Mouse (Mus musculus) midbrain, embryonic 11.5 days (tissue): ENCODE data around the gene Ramp2. TPM values are rescaled to one million over a fixed set of nuclear protein-coding genes. Genes with fewer than 3 reads are reported as not detected.

Source experiments
- ATAC-seq: fragments of 200-750 bp; cut with Nextera tagmentation; 2 replicates; pipeline ENCODE4 v1.8.0; 2017; ENCODE audit warnings: moderate TSS enrichment, moderate library complexity; ENCODE audit not compliant: low FRiP score
- DNase-seq: peaks from one replicate; pipeline ENCODE4 v3.0.0; 2015; ENCODE audit warnings: low spot score; ENCODE audit errors: missing footprints
- H3K27ac ChIP-seq: fragments of 300-500 bp; sonication (generic); 2 replicates; pipeline ENCODE4 v1.5.1; 2014; ENCODE audit warnings: low read depth, low read length
- H3K27me3 ChIP-seq: fragments of 300-500 bp; sonication (generic); 2 replicates; pipeline ENCODE4 v1.6.1; 2014; ENCODE audit warnings: mild to moderate bottlenecking, low read length, moderate library complexity, mixed read lengths; ENCODE audit not compliant: control insufficient read depth, insufficient read depth
- H3K36me3 ChIP-seq: fragments of 300-500 bp; sonication (generic); 2 replicates; pipeline ENCODE4 v1.6.1; 2014; ENCODE audit warnings: mild to moderate bottlenecking, low read length, moderate library complexity, mixed read lengths; ENCODE audit not compliant: control insufficient read depth, insufficient read depth
- H3K4me1 ChIP-seq: fragments of 300-500 bp; sonication (generic); 2 replicates; pipeline ENCODE4 v1.6.1; 2014; ENCODE audit warnings: low read length; ENCODE audit not compliant: control insufficient read depth, insufficient read depth
- H3K4me2 ChIP-seq: fragments of 300-500 bp; sonication (generic); 2 replicates; pipeline ENCODE4 v1.6.1; 2014; ENCODE audit warnings: mild to moderate bottlenecking, moderate library complexity
- H3K4me3 ChIP-seq: fragments of 300-500 bp; sonication (generic); 2 replicates; pipeline ENCODE4 v1.5.1; 2014; ENCODE audit warnings: low read depth, low read length
- H3K9ac ChIP-seq: fragments of 300-500 bp; sonication (generic); 2 replicates; pipeline ENCODE4 v1.6.1; 2014; ENCODE audit warnings: low read length
- H3K9me3 ChIP-seq: fragments of 300-500 bp; sonication (generic); 2 replicates; pipeline ENCODE4 v1.6.1; 2016; ENCODE audit warnings: low read length; ENCODE audit not compliant: control insufficient read depth
- WGBS: fragments of 180-500 bp; shearing (Covaris S2); extraction: QIAGEN DNeasy Blood & Tissue Kit; methylation state at CpG from one replicate; pipeline ENCODE4 v1.1.7; 2014; 5-methylcytosine and 5-hydroxymethylcytosine counted together
- polyA plus RNA-seq: library from polyadenylated mRNA; unstranded; fragments of >200 nt; fragmentation: Nextera tagmentation; extraction: Ambion mirVana; gene quantifications from 2 replicates; pipeline ENCODE4 v1.2.1, GENCODE M21; 2014

The Ramp2 gene
- polyA plus RNA-seq, 1 experiment from 2014 or later, result 73.4 TPM

DNA sequence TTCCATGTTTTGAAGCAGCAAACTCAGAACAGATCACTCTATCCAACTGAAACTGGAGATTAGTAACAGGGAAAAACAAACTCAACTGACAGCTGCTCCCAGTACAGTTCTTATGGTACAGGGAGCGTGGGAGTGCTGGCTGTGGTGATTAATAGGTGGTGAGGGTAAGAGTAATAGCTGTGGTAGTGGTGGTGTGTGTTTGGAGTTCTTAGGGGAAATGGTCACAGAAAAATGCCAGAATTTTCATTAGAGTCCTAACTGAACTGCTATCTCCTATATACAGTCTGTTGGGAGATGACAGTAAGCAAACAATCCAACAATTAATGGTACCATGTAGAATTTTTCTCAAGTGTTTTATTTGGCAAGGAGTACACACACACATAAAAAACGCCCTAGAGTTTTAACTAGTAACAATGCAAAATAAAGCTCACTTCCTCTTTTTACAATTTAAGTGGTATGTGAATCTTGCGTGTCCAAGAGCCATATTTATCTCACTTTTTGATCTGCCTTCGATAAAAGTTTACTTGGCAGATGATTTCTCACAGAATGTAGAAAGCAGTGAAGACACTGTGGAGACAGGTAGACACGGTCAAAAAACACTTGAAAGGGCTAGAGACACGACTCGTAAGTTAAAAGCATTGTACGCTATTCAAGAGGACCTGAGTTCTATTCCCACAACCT lies 24.4 kb upstream of the Ramp2 start:
- H3K9me3 ChIP-seq, result no peaks in the 10 kb centered on the region
- no peak overlapping the region for H3K4me3 ChIP-seq
- no peaks in the 10 kb centered on the region for H3K36me3 ChIP-seq
- ATAC-seq (no peak), DNase-seq (no peak)
- no peaks in the 10 kb centered on the region for H3K4me1 ChIP-seq
- H3K4me2 ChIP-seq, result no peak overlapping the region
- H3K27me3 ChIP-seq, result no peaks in the 10 kb centered on the region
- 91% methylated on average over 8 of the region's 8 CpGs for WGBS
- no peak overlapping the region for H3K9ac ChIP-seq
- H3K27ac ChIP-seq, result no peak overlapping the region

DNA sequence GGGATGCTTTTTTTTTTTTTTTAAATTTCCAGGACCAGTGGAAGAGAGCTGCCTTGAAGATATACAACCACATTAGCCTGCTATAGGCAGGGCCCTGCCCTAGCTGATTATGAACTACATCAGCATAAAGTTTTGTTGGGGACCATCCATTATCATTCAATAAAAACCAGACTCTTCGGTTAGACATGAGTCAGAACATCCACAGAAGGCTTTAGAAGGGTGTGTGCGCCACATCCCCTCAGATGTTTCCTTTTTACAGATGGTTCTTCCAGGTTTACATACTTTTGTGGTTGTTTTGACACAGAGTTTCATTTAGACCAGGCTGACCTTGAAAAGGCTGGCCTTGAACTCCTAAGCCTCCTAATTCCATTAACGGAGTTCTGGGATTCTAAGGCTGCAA lies 21.5 kb upstream of the Ramp2 start:
- DNase-seq, result no peak
- Histone ChIP-seq H3K9ac (no peak overlapping the region), H3K27ac (no peak overlapping the region), H3K9me3 (no peaks in the 10 kb centered on the region), H3K36me3 (no peaks in the 10 kb centered on the region), H3K27me3 (no peaks in the 10 kb centered on the region), H3K4me2 (no peak overlapping the region), H3K4me3 (no peak overlapping the region), H3K4me1 (no peaks in the 10 kb centered on the region)
- 90% methylated on average over 3 of the region's 3 CpGs for WGBS
- ATAC-seq, result no peak

DNA sequence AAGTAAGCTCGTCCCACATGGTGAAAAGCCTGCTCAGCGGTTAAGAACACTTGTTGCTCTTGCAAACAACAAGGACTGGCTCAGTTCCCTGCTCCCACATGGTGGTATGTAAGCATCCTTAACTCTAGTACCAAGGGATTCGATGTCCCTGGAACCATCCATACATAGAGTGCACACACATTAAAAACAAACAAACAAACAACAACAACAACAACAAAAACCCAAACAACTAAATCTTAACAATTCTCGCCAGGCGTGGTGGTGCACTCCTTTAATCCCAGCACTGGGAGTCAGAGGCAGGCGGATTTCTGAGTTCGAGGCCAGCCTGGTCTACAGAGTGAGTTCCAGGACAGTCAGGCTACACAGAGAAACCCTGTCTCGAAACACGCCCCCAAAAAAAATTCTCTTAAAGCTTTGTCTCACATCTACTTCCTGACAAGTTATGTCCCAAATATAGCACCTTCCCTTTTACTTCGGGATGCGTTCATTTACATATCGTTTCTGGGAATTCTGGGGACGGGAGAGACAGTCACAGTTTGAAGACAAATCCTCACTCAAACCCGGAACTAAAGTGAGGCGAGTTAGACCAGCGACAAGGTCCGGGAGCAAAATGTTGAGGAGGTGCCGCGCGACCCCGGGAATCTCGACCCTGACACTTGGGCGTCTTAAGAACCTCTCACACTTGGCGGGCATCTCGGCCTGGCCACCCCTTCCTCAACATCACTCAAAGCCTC lies 20.3 kb upstream of the Ramp2 start:
- WGBS, result 19% methylated on average over 25 of the region's 25 CpGs
- H3K4me3 ChIP-seq, result peak overlapping the region; percentile 84

DNA sequence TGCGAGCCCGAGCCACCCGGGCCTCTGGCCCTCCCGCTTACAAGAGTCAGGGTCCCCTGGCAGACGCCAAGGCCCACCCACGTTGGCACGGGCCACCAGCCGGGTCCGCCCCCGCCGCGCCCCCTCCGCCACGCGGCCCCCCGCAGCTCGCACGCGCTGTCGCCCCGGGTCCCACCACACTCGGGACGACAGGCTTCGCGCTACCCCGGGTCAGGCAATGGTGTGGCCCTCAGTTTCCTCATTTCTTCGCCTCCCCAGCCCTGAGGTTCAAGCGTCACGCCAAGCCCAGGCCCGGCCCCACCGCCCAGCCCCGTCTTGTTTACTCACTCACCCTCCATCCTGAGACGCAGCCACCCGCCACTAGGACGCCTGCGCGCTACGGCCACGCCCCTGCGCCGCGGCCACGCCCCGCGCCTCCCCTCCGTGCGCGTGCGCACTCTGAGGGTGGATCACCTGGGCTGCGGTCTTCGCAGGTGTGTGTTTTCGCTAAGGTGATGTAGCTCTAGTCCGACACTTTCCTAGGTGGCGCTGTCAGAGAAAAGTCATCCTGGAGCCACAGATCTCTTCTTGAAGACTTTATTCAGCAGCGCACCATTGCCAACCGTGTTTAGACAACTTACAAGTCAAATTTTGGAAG lies 19.6 kb upstream of the Ramp2 start, which contains the start of gene Ezh1:
TSS of gene Ezh1 (minus strand) at position 399 of the 637 bp plus-strand sequence.
- peak; percentile 94 for ATAC-seq
- peak; percentile 98 for DNase-seq
- no peaks in the 10 kb centered on the region for H3K9me3 ChIP-seq
- no peaks in the 10 kb centered on the region for H3K36me3 ChIP-seq
- H3K4me1 ChIP-seq, result peaks cover 13% of the 10 kb centered on the region
- H3K4me3 ChIP-seq, result peak within 1 kb of the TSS; percentile 84
- H3K27ac ChIP-seq, result no peak within 1 kb of the TSS
- peak within 1 kb of the TSS; percentile 97 for H3K4me2 ChIP-seq
- no peaks in the 10 kb centered on the region for H3K27me3 ChIP-seq
- WGBS, result 1% methylated on average over 56 of the region's 56 CpGs
- H3K9ac ChIP-seq, result peak within 1 kb of the TSS; percentile 74

More for the DNA sequence above, 20.3 kb upstream of the Ramp2 start:
- Histone ChIP-seq H3K4me2 (peak overlapping the region; percentile 97), H3K36me3 (no peaks in the 10 kb centered on the region), H3K9me3 (no peaks in the 10 kb centered on the region), H3K9ac (peak overlapping the region; percentile 74), H3K27ac (no peak overlapping the region), H3K4me1 (peaks cover 7% of the 10 kb centered on the region), H3K27me3 (no peaks in the 10 kb centered on the region)
- ATAC-seq, result no peak
- DNase-seq, result no peak

DNA sequence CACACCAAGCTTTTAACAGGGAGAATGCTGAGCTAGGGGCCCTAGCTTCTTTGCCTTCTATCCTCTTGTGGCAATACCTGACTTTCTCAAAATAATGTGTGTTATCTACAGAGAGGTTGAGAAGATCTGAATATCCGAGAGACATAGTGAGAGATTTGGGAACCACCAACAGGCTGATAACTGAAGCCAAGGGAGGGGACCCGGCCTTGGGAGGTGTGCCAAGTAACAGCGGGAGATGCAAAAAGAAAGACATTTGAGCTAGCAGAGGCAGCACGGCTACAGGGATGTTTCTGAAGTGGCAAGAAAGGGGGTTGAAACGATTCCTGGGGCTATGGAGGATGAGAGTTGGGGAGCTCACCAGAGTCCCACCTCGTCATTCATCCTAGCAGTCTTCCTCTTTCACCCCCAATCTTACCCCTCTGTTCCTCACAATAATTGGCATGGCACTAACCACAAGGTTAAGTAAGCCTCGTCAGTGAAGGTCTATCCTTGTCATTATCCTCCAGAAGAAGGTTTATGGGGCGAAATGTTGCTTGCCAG lies 16.4 kb upstream of the Ramp2 start:
- H3K9ac ChIP-seq, result no peak overlapping the region; the same call in 1 of the 2 replicates
- H3K4me1 ChIP-seq, result peaks cover 19% of the 10 kb centered on the region
- H3K27me3 ChIP-seq, result no peaks in the 10 kb centered on the region
- H3K9me3 ChIP-seq, result no peaks in the 10 kb centered on the region
- ATAC-seq (no peak), DNase-seq (no peak)
- no peaks in the 10 kb centered on the region for H3K36me3 ChIP-seq
- no peak overlapping the region for H3K4me2 ChIP-seq
- no peak overlapping the region for H3K4me3 ChIP-seq
- 23% methylated on average over 8 of the region's 8 CpGs for WGBS
- no peak overlapping the region for H3K27ac ChIP-seq

DNA sequence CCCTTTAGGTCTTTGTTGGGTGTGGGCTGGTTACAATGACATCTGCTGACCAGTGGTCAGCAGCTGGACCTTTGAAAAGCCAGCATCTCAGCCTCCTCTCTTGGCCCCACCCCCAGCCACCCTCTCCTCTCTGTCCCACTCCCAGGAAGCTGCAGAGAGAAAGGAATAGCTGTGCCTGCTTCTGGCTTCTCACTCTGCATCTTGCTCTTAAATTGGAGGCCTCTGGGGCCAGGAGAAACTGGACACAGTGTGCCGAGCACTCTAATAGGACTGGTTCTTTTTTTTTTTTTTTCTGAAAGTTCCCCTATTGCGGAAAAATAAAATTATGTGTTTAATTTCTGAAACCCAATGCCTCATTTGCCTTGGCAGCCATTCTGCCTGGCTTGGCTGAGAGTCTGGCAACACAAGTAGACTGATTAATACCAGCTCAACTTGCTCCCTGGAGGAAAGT lies 15.7 kb upstream of the Ramp2 start:
- Histone ChIP-seq H3K36me3 (no peaks in the 10 kb centered on the region), H3K4me1 (peaks cover 19% of the 10 kb centered on the region), H3K4me3 (no peak overlapping the region), H3K4me2 (no peak overlapping the region), H3K9ac (no peak overlapping the region), H3K9me3 (no peaks in the 10 kb centered on the region), H3K27me3 (no peaks in the 10 kb centered on the region), H3K27ac (peak overlapping the region; percentile 6; the same call in 1 of the 2 replicates)
- DNase-seq (no peak), ATAC-seq (no peak)
- 30% methylated on average over 2 of the region's 2 CpGs for WGBS

DNA sequence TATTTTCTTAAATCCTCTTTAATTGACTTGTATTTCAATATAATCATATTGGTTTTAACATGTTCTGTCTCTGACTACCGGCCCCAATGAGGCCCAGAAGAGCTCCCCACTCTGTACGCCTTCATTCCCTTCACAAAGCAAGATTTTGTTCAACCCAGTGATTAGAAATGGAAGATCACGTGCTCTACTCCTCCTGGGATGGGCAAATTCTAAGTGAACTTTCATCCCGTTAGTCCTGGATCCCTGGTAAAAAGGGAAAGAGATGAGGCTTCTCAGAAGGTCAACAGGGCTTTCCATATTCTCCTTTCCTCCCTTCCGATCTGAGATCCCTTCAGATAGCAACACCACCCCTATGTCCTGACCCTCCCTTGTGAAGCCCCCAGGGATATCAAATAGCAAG lies 15.3 kb upstream of the Ramp2 start:
- H3K4me1 ChIP-seq, result peaks cover 19% of the 10 kb centered on the region
- H3K9me3 ChIP-seq, result no peaks in the 10 kb centered on the region
- 14% methylated on average over 5 of the region's 5 CpGs for WGBS
- H3K4me3 ChIP-seq, result no peak overlapping the region
- ATAC-seq (no peak), DNase-seq (no peak)
- H3K27ac ChIP-seq, result peak overlapping the region; percentile 6; the same call in 1 of the 2 replicates
- no peaks in the 10 kb centered on the region for H3K36me3 ChIP-seq
- no peaks in the 10 kb centered on the region for H3K27me3 ChIP-seq
- H3K9ac ChIP-seq, result no peak overlapping the region
- H3K4me2 ChIP-seq, result no peak overlapping the region

DNA sequence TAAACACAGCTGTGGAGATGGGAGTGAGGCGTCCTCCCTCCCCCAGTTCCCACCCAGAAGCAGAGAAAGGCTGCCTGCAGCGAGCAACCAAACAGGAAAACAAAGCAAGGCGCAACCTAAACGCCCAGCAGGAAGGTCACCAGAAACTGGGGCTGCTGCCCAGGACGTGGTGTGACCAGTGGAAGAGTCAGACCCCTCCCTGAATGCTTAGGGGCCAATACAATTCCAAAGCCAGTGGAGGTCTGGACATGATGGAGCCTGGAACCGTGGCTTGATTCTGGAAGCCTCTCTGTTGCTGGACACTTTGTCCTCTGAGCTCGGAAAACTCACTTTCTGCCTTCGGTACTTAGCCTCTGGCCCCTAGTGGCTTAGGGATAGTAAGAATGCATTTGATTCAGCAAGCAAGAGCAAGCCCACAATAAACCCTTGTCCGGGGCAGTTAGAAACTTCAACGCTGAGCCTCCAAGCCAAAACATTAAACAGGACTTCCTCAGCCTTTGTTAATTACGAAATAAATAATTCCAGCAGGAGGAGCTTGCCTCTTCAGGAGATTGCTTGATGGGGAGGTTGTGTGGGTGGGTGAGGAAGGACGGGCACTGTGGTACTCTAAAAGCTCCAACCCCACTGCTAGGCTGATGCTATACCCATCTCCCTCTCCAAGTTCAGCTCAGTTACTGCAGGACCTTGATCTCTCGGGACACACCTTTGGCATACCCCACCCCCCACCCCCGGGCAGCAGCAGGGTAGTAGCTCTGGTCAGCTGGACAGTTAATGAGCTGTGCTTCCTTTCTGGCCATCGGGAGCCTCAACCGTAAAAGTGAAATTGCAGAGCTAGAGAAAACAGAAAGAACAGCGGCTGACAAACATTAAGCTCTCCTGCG lies 14.6 kb upstream of the Ramp2 start:
- ATAC-seq (no peak), DNase-seq (no peak)
- peaks cover 19% of the 10 kb centered on the region for H3K4me1 ChIP-seq
- H3K27me3 ChIP-seq, result no peaks in the 10 kb centered on the region
- no peak overlapping the region for H3K4me3 ChIP-seq
- H3K9ac ChIP-seq, result peak overlapping the region; percentile 24; the same call in 1 of the 2 replicates
- H3K9me3 ChIP-seq, result no peaks in the 10 kb centered on the region
- peak overlapping the region; percentile 14; the same call in 1 of the 2 replicates for H3K27ac ChIP-seq
- 13% methylated on average over 18 of the region's 18 CpGs for WGBS
- peak overlapping the region; percentile 19 for H3K4me2 ChIP-seq
- H3K36me3 ChIP-seq, result no peaks in the 10 kb centered on the region
